Mouse (Mus musculus) cortical plate, adult 2 months (tissue): Measurements from ENCODE around the gene Siglec1. TPM values are rescaled to one million over a fixed set of nuclear protein-coding genes. Genes with fewer than 3 reads are reported as not detected.
"Not testable (repeated sequence)": the region's sequence is repeated elsewhere in the genome, so short reads cannot be mapped to it uniquely, and the experiment has no call there.

Experiments used
- H3K27ac ChIP-seq: fragments of 200-500 bp; 2 replicates; pipeline ENCODE4 v1.5.1; 2012; ENCODE audit warnings: low read length, control low read depth, inconsistent platforms; ENCODE audit not compliant: insufficient read depth
- H3K4me1 ChIP-seq: fragments of 200-500 bp; 2 replicates; pipeline ENCODE4 v1.6.1; 2011; ENCODE audit warnings: low read length; ENCODE audit not compliant: control insufficient read depth, insufficient read depth
- H3K4me3 ChIP-seq: fragments of 200-500 bp; 2 replicates; pipeline ENCODE4 v1.5.1; 2011; ENCODE audit warnings: mild to moderate bottlenecking, low read length, control low read depth; ENCODE audit not compliant: insufficient read depth
- CTCF ChIP-seq: fragments of 200-500 bp; IDR thresholded peaks from 2 replicates; pipeline ENCODE4 v1.5.1; 2011; ENCODE audit warnings: mild to moderate bottlenecking, control low read depth, low read length; ENCODE audit not compliant: insufficient read depth; ENCODE audit errors: extremely low read depth
- POLR2A ChIP-seq: fragments of 200-500 bp; IDR thresholded peaks from 2 replicates; pipeline ENCODE4 v1.6.1; 2011; ENCODE audit warnings: mild to moderate bottlenecking, low read length, control low read depth; ENCODE audit not compliant: insufficient read depth; ENCODE audit errors: extremely low read depth
- polyA plus RNA-seq: library from polyadenylated mRNA; depleted of rRNA; stranded (reverse); fragments of >200 nt; gene quantifications from 2 replicates; pipeline ENCODE4 v1.2.3, GENCODE M21; 2012

Gene Siglec1
- polyA plus RNA-seq, 1 experiment: 0.35 TPM

GRCm38 (mm10) chr2:131128636-131129157 is 42.1 kb upstream of the Siglec1 start:
- Histone ChIP-seq H3K27ac (0 out of 2 replicates have a peak overlapping the region, but pooled peaks have one; percentile 61), H3K4me1 (no peaks in the 10 kb centered on the region), H3K4me3 (no peak overlapping the region)
- TF ChIP-seq POLR2A (no peak), CTCF (no peak)

GRCm38 (mm10) chr2:131128211-131128610 is 41.6 kb upstream of the Siglec1 start:
- 0 out of 2 replicates have a peak overlapping the region, but pooled peaks have one; percentile 61 for H3K27ac ChIP-seq
- peak overlapping the region; percentile 33; the same call in 1 of the 2 replicates for H3K4me3 ChIP-seq
- TF ChIP-seq CTCF: no peak
- no peak for TF ChIP-seq POLR2A
- H3K4me1 ChIP-seq: no peaks in the 10 kb centered on the region

DNA sequence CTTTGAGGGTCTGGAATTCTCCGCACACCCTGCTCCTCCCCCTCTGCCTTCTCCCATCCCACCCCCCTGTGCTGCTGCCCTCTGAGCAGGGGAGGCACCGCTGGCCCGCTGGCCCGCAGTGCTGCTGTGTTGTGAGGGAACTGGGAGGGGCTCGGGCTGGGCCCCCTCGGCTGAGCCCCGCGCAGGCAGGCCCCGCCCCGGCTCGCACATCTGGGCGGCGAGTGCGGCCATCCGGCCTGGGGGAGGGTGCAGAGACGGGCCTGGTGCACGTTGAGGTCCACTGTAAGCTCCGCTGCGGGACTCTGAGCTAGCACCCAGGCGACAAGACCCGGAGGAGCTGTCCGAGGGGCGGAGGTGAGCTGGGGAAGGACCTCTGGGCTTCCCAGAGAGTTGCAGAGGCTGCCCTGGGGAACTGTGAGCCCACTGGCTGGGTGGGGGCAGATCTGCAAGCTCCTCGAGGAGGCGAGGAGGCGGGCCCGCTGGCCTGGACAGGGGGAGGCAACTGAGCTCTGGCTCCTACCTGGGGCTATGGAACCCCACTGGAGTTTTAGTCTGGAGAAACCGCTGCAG is 40.7 kb upstream of the Siglec1 start, which contains the start of gene Hspa12b:
Hspa12b (plus strand) TSS at position 120 of the 570 bp plus-strand sequence.
- Histone ChIP-seq H3K27ac (peak within 1 kb of the TSS; percentile 61; the same call in 1 of the 2 replicates), H3K4me3 (peak within 1 kb of the TSS; percentile 33)

DNA sequence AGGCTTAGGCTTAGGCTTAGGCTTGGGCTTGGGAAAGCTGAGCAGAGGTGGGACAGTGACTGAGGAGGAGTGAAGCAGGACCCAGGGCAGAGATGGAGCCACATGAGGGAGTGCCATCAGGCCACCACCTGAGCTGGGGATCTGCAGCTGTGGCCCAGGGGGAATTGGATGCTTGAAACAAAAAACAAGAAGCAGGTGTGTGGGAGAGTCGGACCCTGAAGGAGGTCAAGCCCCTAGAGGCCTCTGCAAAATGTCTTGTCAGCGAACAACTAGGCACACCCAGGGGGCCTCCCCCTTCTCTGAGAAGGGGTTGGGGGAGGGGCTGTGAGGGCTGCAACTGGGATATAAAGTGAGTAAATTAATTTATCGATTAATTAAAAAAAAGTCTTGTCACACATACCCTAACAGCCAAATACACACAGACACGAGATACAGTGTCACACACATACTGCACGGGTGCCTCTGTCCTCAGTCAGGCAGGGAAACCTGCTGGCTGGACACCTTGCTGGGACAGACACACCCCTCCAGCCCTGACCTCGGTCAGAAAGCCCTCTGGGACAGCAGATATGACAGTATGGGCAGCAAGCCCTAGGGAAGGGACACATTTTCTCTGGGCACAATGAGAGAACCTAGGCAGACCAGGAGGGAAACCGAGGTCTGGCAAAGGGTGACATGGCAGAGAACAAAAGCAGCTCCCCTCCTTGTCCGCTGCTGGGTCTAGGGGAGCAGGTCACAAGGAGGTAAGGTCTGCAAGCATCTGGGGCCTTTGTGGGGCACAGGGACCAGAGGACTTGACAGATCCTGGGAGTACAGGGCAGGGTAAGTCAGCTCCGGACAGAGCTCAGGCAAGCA is 39.6 kb upstream of the Siglec1 start:
- H3K27ac ChIP-seq: no peak overlapping the region
- H3K4me3 ChIP-seq: no peak overlapping the region
- TF ChIP-seq CTCF (no peak), POLR2A (no peak)
- H3K4me1 ChIP-seq: no peaks in the 10 kb centered on the region

More for the DNA sequence above, 40.7 kb upstream of the Siglec1 start, which contains the start of gene Hspa12b:
- no peak for TF ChIP-seq POLR2A
- no peak for TF ChIP-seq CTCF
- H3K4me1 ChIP-seq: no peaks in the 10 kb centered on the region

DNA sequence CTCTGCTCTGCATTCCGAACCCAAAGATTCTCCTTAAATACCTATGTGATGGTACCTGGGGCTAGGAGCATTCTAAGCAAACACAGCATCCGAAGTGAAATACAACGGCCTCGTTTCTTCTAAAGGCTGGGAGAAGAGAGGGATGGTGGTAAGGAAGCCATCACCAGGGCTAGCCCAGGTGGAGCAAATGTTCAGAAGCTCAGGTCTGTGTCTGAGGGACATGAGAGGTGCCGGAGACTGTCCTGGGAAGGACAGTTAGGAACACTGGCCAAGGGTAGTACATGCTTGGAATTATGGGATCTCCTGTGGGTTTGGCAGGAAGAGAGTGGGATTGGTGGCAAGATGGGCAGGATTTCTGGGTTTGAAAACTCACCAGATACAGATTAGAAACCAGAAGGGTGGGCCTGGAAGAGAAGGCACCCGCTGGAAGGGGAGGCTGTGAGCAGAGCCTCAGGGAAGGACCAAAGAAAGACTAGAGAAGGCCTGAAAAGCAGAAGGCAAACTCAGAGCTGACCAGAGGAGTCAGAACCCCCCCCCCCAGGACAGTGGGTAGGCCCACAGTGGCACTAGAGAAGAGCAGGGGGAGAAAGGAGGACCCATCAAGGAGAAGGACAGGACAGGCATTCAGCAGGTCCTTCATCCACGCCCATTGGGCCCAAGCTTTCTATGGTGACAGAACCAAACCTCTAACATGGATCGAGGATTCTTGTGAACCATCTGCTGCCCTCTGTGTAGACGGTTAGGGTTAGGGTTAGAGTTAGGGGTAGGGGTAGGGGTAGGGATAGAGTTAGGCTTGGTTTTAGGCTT is 38.8 kb upstream of the Siglec1 start:
- TF ChIP-seq POLR2A (no peak), CTCF (no peak)
- Histone ChIP-seq H3K27ac (no peak overlapping the region), H3K4me3 (no peak overlapping the region), H3K4me1 (no peaks in the 10 kb centered on the region)

DNA sequence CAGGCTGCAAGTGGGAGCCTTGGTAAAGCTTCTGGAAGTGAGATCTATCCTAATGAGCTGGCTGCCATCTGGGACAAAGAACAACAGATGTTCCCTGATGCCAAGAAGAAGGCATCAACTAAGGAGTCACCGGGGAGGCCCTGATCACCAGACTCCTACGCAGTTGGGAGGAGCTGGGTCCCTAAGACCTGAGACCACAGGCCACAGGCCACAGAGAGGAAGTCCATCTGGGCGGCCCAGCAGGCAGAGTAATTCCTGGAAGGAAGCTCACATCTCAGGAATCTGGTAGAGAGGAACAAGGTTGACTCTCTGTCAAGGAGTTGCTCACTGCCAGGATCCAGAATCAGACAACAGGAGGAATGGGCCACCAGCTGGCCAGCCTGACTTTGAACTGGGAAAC is 37.6 kb upstream of the Siglec1 start:
- Histone ChIP-seq H3K27ac (no peak overlapping the region), H3K4me1 (no peaks in the 10 kb centered on the region), H3K4me3 (no peak overlapping the region)
- no peak for TF ChIP-seq CTCF
- no peak for TF ChIP-seq POLR2A

DNA sequence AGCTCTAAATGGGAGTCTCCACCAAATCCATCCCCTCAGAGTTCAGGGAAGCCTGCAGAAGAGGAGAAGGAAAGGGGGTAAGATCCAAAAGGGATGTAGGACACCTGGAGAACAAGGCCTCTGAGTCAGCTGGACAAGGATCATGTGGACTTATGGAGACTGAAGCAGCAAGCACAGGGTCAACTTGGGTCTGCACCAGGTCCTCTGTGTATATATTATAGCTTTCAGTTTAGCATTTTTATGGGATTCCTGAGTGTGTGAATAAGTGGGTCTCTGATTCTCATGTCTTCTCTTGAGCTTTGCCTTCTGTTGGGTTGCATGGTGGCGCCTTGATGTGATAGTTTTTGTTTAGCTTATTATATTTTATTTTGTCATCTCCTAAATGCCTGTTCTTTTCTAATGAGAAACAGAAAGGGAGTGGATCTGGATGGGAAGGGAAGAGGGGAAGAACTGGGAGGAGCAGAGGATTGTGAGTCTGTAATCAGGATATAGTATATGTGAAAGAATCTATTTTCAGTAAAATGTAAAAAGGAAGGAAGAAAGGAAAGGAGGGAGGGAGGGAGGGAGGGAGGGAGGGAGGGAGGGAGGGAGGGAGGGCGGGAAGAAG is 32.5 kb upstream of the Siglec1 start:
- no peak for TF ChIP-seq CTCF
- TF ChIP-seq POLR2A: no peak
- Histone ChIP-seq H3K4me1 (no peaks in the 10 kb centered on the region), H3K4me3 (no peak overlapping the region), H3K27ac (no peak overlapping the region)

GRCm38 (mm10) chr2:131105989-131106388 is 19.4 kb upstream of the Siglec1 start:
- H3K27ac ChIP-seq: no peak overlapping the region
- no peak overlapping the region for H3K4me3 ChIP-seq
- TF ChIP-seq POLR2A: no peak
- no peak for TF ChIP-seq CTCF

DNA sequence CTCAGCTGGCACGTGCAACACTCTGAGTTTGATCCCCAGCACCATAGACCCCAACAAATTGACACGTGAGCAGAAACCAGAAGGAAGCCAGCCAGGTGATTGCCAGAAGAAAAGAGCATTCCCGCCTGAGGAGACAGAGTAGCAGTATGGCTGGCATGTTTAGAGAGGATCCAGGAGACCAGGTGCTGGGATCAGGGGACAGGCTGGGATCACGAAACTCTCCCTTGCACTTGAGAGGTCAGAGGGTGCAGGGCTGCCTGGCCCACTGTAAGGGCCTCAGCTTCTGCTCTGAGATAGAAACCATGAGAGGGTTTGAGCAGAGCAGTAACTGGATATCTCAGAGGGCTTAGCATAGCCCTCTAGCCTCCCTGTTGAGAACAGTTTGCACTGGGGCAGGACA is 18.5 kb upstream of the Siglec1 start:
- not testable (repeated sequence) for H3K4me3 ChIP-seq, H3K27ac ChIP-seq, H3K4me1 ChIP-seq

More at GRCm38 (mm10) chr2:131105989-131106388, 19.4 kb upstream of the Siglec1 start:
- H3K4me1 ChIP-seq: no peaks in the 10 kb centered on the region
